Mouse (Mus musculus) myocyte (in vitro differentiated cells): ENCODE measurements around the gene Nefh.

Experiments used
- CEBPB ChIP-seq: IDR thresholded peaks from 2 replicates; pipeline ENCODE4 v1.6.1; 2011; ENCODE audit warnings: mild to moderate bottlenecking, moderate library complexity; ENCODE audit not compliant: poor library complexity, insufficient read depth, severe bottlenecking
- E2F4 ChIP-seq: IDR thresholded peaks from one replicate; pipeline ENCODE4 v1.6.1; 2011; ENCODE audit warnings: mild to moderate bottlenecking, control low read depth, moderate library complexity; ENCODE audit not compliant: insufficient read depth
- MYOD1 ChIP-seq, 3 experiments: IDR thresholded peaks; one replicate each; pipeline ENCODE4 v1.6.1; 2011; ENCODE audit warnings: control low read depth in 2 of 3, low read depth in 2 of 3, mild to moderate bottlenecking in 2 of 3, moderate library complexity in 1 of 3; ENCODE audit not compliant: insufficient read length in 2 of 3, control insufficient read depth in 1 of 3

DNA sequence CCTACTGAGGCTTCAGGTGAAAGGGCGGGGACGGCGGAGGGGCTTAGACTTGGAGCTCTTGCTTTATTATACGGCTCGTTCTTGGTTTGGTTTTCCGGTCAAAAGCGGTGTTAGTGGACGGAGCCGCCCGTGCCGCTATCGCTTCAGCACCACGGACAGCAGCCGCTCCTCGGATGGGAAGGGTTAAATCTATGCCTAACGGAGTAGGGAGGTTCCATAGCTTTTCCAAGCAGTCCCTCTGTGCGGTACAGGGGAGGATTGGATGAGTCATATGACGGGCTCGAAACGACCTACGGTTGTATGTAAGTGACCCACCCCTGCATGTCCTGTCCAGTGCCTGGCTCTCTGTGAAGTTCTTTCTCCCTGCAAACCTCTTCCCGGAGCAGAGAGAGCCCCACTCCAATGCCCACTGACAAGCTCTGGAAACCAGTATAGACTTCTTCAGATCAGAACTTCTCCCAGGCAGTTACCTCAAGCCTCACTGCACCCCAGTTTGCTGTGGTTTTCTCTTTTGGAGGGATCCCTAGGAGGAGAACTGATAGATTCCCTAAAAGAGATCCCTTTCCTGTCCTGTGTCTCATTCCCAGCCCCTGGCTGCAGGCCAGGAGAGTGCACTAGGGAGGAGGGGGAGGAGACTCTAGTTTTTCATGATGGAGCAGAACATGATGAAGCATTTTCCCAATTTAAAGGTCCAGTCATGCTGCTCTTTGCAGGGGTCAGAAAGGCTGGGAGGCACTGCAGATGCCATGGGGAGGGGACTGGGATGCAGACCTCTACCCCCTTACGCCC lies 1.6 kb upstream of the Nefh start:
- no peak for TF ChIP-seq MYOD1 (IDR thresholded peaks at IDR 0.05; ENCODE audit: control insufficient read depth in 1 of 3, insufficient read length in 2 of 3, low read depth in 2 of 3)
- no peak for TF ChIP-seq E2F4
- no peak for TF ChIP-seq CEBPB
